Mouse (Mus musculus) CH12.LX (cell line): ENCODE measurements around the gene Cdkn2aipnl. TPM values are rescaled to one million over a fixed set of nuclear protein-coding genes. Genes with fewer than 3 reads are reported as not detected.

Experiments used
- DNase-seq: peaks from one replicate; pipeline ENCODE4 v3.0.0-alpha.2; 2013; ENCODE audit errors: extremely low read depth
- H3K27ac ChIP-seq: 2 replicates; pipeline ENCODE4 v1.5.1; 2012; ENCODE audit warnings: low read depth, mild to moderate bottlenecking, control low read depth, moderate library complexity; ENCODE audit not compliant: insufficient read depth
- H3K27me3 ChIP-seq: replicated peaks from 2 replicates; pipeline ENCODE3; 2012; ENCODE audit warnings: inconsistent platforms
- H3K36me3 ChIP-seq, 2 experiments: replicated peaks in 1 of 2; 2 replicates each; pipeline versions ENCODE3 to v1.6.1; 2012; ENCODE audit warnings: inconsistent platforms in 1 of 2, low read length in 1 of 2, mild to moderate bottlenecking in 1 of 2, mixed read lengths in 1 of 2, moderate library complexity in 1 of 2; ENCODE audit not compliant: control insufficient read depth in 1 of 2, insufficient read depth in 1 of 2
- H3K4me1 ChIP-seq, 2 experiments: 2 replicates each; pipeline ENCODE4 v1.6.1; 2012; ENCODE audit warnings: inconsistent platforms in 1 of 2, moderate library complexity in 1 of 2; ENCODE audit not compliant: insufficient read depth in 2 of 2, control insufficient read depth in 1 of 2
- H3K4me2 ChIP-seq: 2 replicates; pipeline ENCODE4 v1.6.1; 2012; ENCODE audit warnings: low read depth, mild to moderate bottlenecking, control low read depth; ENCODE audit not compliant: poor library complexity, insufficient read depth, severe bottlenecking
- H3K4me3 ChIP-seq, 3 experiments: fragments of 150-350 bp in 1 of 3; sonication (generic) in 1 of 3; replicated peaks in 1 of 3; 2 replicates each; pipeline versions ENCODE3 to v1.5.1; 2011 to 2012; ENCODE audit warnings: low read depth in 2 of 3, low read length in 2 of 3, mild to moderate bottlenecking in 2 of 3, moderate library complexity in 2 of 3, control low read depth in 1 of 3, improper control_type of control experiment in 1 of 3, inconsistent platforms in 1 of 3, mixed read lengths in 1 of 3; ENCODE audit not compliant: poor library complexity in 1 of 3
- H3K79me2 ChIP-seq: replicated peaks from 2 replicates; pipeline ENCODE4 v1.6.1; 2012; ENCODE audit warnings: mild to moderate bottlenecking, moderate library complexity; ENCODE audit not compliant: control insufficient read depth, poor library complexity, insufficient read depth, severe bottlenecking; ENCODE audit errors: extremely low read depth
- H3K9ac ChIP-seq: 2 replicates; pipeline ENCODE4 v1.6.1; 2012; ENCODE audit warnings: low read depth, mild to moderate bottlenecking, control low read depth, moderate library complexity; ENCODE audit not compliant: insufficient read depth
- H3K9me3 ChIP-seq: replicated peaks from 2 replicates; pipeline ENCODE3; 2012; ENCODE audit warnings: low read length, inconsistent platforms, mixed read lengths
- CHD1 ChIP-seq: IDR thresholded peaks from 2 replicates; pipeline ENCODE4 v1.6.1; 2012; ENCODE audit warnings: low read depth, low read length, improper control_type of control experiment, inconsistent platforms
- CHD2 ChIP-seq: IDR thresholded peaks from 2 replicates; pipeline ENCODE4 v1.6.1; 2011; ENCODE audit warnings: low read length, improper control_type of control experiment
- ELF1 ChIP-seq: IDR thresholded peaks from 2 replicates; pipeline ENCODE4 v1.6.1; 2014; ENCODE audit warnings: low read depth, mild to moderate bottlenecking, inconsistent platforms, low read length, improper control_type of control experiment
- EP300 ChIP-seq: IDR thresholded peaks from 2 replicates; pipeline ENCODE4 v1.6.1; 2011; ENCODE audit warnings: low read length, improper control_type of control experiment
- JUN ChIP-seq: IDR thresholded peaks from 2 replicates; pipeline ENCODE4 v1.6.1; 2011; ENCODE audit warnings: low read depth, mild to moderate bottlenecking, low read length, improper control_type of control experiment, moderate library complexity; ENCODE audit not compliant: insufficient read depth
- JUND ChIP-seq: conservative IDR thresholded peaks from 2 replicates; pipeline ENCODE4 v1.6.1; 2011; ENCODE audit warnings: low read depth, low read length, improper control_type of control experiment
- MAFK ChIP-seq: IDR thresholded peaks from 2 replicates; pipeline ENCODE4 v1.6.1; 2011; ENCODE audit warnings: low read length, improper control_type of control experiment; ENCODE audit not compliant: insufficient replicate concordance
- MAZ ChIP-seq: IDR thresholded peaks from 2 replicates; pipeline ENCODE4 v1.6.1; 2012; ENCODE audit warnings: low read depth, mild to moderate bottlenecking, inconsistent platforms, low read length, improper control_type of control experiment, moderate library complexity
- MYC ChIP-seq: IDR thresholded peaks from 2 replicates; pipeline ENCODE4 v1.6.1; 2011; ENCODE audit warnings: low read depth, mild to moderate bottlenecking, improper control_type of control experiment, low read length
- RAD21 ChIP-seq: IDR thresholded peaks from 2 replicates; pipeline ENCODE4 v1.6.1; 2011; ENCODE audit warnings: low read depth, mild to moderate bottlenecking, low read length, improper control_type of control experiment, moderate library complexity
- RCOR1 ChIP-seq: conservative IDR thresholded peaks from 2 replicates; pipeline ENCODE4 v1.6.1; 2012; ENCODE audit warnings: low read depth, mild to moderate bottlenecking, inconsistent platforms, low read length, improper control_type of control experiment
- USF1 ChIP-seq: IDR thresholded peaks from 2 replicates; pipeline ENCODE4 v1.6.1; 2014; ENCODE audit warnings: low read depth, mild to moderate bottlenecking, inconsistent platforms, low read length, improper control_type of control experiment
- ZKSCAN1 ChIP-seq: IDR thresholded peaks from 2 replicates; pipeline ENCODE4 v1.6.1; 2012; ENCODE audit warnings: low read depth, inconsistent platforms, low read length, improper control_type of control experiment, borderline replicate concordance
- ZMIZ1 ChIP-seq: IDR thresholded peaks from 2 replicates; pipeline ENCODE4 v1.6.1; 2012; ENCODE audit warnings: low read depth, mild to moderate bottlenecking, inconsistent platforms, low read length, improper control_type of control experiment
- dilution Hi-C: fragments of 300-500 bp; cut with MboI; formaldehyde crosslinking; loops from 2 replicates; pipeline ENCODE4 v1.14.3; 2020; ENCODE audit warnings: low sequenced_read_pairs; ENCODE audit not compliant: extremely low pct_unique_long_range_greater_than_20kb, extremely low pct_ligation_motif_present
- in situ Hi-C: fragments of 300-500 bp; cut with MboI; formaldehyde crosslinking; loops from 3 replicates; pipeline ENCODE4 v1.14.3; 2019; ENCODE audit warnings: low sequenced_read_pairs, low pct_ligation_motif_present, low pct_unique_long_range_greater_than_20kb, mixed read lengths
- polyA plus RNA-seq: library from polyadenylated mRNA; unstranded; fragments of >175 nt; gene quantifications from 2 replicates; pipeline ENCODE4 v1.2.1, GENCODE M21; 2012; ENCODE audit warnings: low read depth; ENCODE audit not compliant: insufficient read length
- total RNA-seq, 2 experiments: library from RNA; depleted of rRNA; stranded (reverse); fragments of 300-350 nt in 1 of 2; fragments of >200 nt in 1 of 2; gene quantifications; 2 replicates each; pipeline ENCODE4 v1.2.3; 2012 to 2014

Cdkn2aipnl gene
- total and polyA plus RNA-seq, 3 experiments: 170 to 256 (median 200) TPM

GRCm38 (mm10) chr11:51951861-51952420 lies 15.5 kb upstream of the Cdkn2aipnl start:
- Histone ChIP-seq H3K9me3 (no peaks in the 10 kb centered on the region), H3K27ac (no peak overlapping the region)
- DNase-seq: no peak

GRCm38 (mm10) chr11:51956112-51956511 lies 11.3 kb upstream of the Cdkn2aipnl start:
- TF ChIP-seq USF1: no peak
- no peak for TF ChIP-seq JUND
- TF ChIP-seq MAFK: no peak
- no peak for TF ChIP-seq ZMIZ1
- no peak overlapping the region for H3K27ac ChIP-seq
- no peak overlapping the region for H3K9ac ChIP-seq
- in situ Hi-C loops: no loop called here
- H3K36me3 ChIP-seq: no peaks in the 10 kb centered on the region
- peaks cover 6 to 18% of the 10 kb centered on the region in 2 experiments for H3K4me1 ChIP-seq
- H3K4me3 ChIP-seq: no peak overlapping the region
- no peak overlapping the region for H3K4me2 ChIP-seq
- peaks cover 3% of the 10 kb centered on the region for H3K27me3 ChIP-seq
- dilution Hi-C loops: no loop called here
- H3K9me3 ChIP-seq: peaks cover 12% of the 10 kb centered on the region
- H3K79me2 ChIP-seq: no peaks in the 10 kb centered on the region
- DNase-seq: no peak

More at GRCm38 (mm10) chr11:51951861-51952420, 15.5 kb upstream of the Cdkn2aipnl start:
- no peak overlapping the region for H3K4me3 ChIP-seq
- dilution Hi-C loops: no loop called here
- TF ChIP-seq ELF1 (no peak), CHD1 (no peak), JUN (no peak), MAZ (no peak), ZKSCAN1 (no peak), MYC (no peak), EP300 (no peak), ZMIZ1 (no peak), MAFK (no peak), CHD2 (no peak), RAD21 (no peak), RCOR1 (no peak)
- H3K9ac ChIP-seq: no peak overlapping the region
- H3K4me2 ChIP-seq: no peak overlapping the region
- H3K4me1 ChIP-seq: peaks cover 0 to 8% of the 10 kb centered on the region in 2 experiments; a peak in 2 of 4 replicates
- no peaks in the 10 kb centered on the region for H3K79me2 ChIP-seq
- peaks cover 20% of the 10 kb centered on the region for H3K27me3 ChIP-seq
- in situ Hi-C loops: no loop called here
- no peaks in the 10 kb centered on the region for H3K36me3 ChIP-seq
